Mouse (Mus musculus): ENCODE results near the gene Slfn5.

The Slfn5 gene

GRCm38 (mm10) chr11:82947457-82947856 is 3.7 kb upstream of the Slfn5 start:
- peak; percentile 93 for DNase-seq

GRCm38 (mm10) chr11:82949036-82949435 is 2.1 kb upstream of the Slfn5 start:
- peak; percentile 97 for DNase-seq

GRCm38 (mm10) chr11:82951865-82952611 is 889 bp downstream of the Slfn5 start:
- peak; percentile 99 for DNase-seq

- DNase-seq = peak; percentile 96
Observed at GRCm38 (mm10) chr11:82952612-82953542, 1.7 kb downstream of the Slfn5 start.

- DNase-seq = no peak
Observed at GRCm38 (mm10) chr11:82954631-82955030, 3.5 kb downstream of the Slfn5 start.

GRCm38 (mm10) chr11:82956925-82957324 is 5.8 kb downstream of the Slfn5 start:
- DNase-seq = no peak

GRCm38 (mm10) chr11:82959613-82960012 is 8.5 kb downstream of the Slfn5 start:
- peak; percentile 93 for DNase-seq

- no peak for DNase-seq
Observed at GRCm38 (mm10) chr11:82961743-82962142, 10.6 kb downstream of the Slfn5 start.

- no peak for DNase-seq
Observed at GRCm38 (mm10) chr11:82962215-82962614, 11.1 kb downstream of the Slfn5 start.

GRCm38 (mm10) chr11:82970712-82971589 is 19.8 kb downstream of the Slfn5 start:
- peak; percentile 92 for DNase-seq

GRCm38 (mm10) chr11:82971590-82971974 is 20.4 kb downstream of the Slfn5 start:
- DNase-seq = no peak

- DNase-seq = peak; percentile 97
Observed at GRCm38 (mm10) chr11:82973916-82974315, 22.8 kb downstream of the Slfn5 start.

- peak; percentile 90 for DNase-seq
Observed at GRCm38 (mm10) chr11:82982409-82982808, 31.3 kb downstream of the Slfn5 start.

- peak; percentile 77 for DNase-seq
Observed at GRCm38 (mm10) chr11:82983193-82983592, 32.0 kb downstream of the Slfn5 start.

- DNase-seq = no peak
Observed at GRCm38 (mm10) chr11:82987621-82988020, 36.5 kb downstream of the Slfn5 start.

GRCm38 (mm10) chr11:82989357-82989756 is 38.2 kb downstream of the Slfn5 start:
- DNase-seq = peak; percentile 89

GRCm38 (mm10) chr11:82990612-82991385 is 39.6 kb downstream of the Slfn5 start:
- peak; percentile 94 for DNase-seq

GRCm38 (mm10) chr11:82991469-82992166 is 40.5 kb downstream of the Slfn5 start, which contains the start of gene Slfn9:
TSS of gene Slfn9 (minus strand) at chr11:82991830.
- DNase-seq = peak; percentile 97

GRCm38 (mm10) chr11:83013356-83013755 is 62.2 kb downstream of the Slfn5 start:
- DNase-seq = no peak
